Mouse (Mus musculus) erythroblast, embryonic 14.5 days (primary cell): ENCODE data around the gene Usp34. TPM values are rescaled to one million over a fixed set of nuclear protein-coding genes. Genes with fewer than 3 reads are reported as not detected.
"Not testable (repeated sequence)": the region's sequence is repeated elsewhere in the genome, so short reads cannot be mapped to it uniquely, and the experiment has no call there.

Experiments used
- H3K27me3 ChIP-seq: 2 replicates; pipeline ENCODE4 v1.6.1; 2012; ENCODE audit warnings: inconsistent platforms; ENCODE audit not compliant: control insufficient read depth
- H3K36me3 ChIP-seq: 2 replicates; pipeline ENCODE4 v1.6.1; 2012; ENCODE audit warnings: mild to moderate bottlenecking, inconsistent platforms; ENCODE audit not compliant: control insufficient read depth
- H3K4me1 ChIP-seq: 2 replicates; pipeline ENCODE4 v1.6.1; 2012; ENCODE audit warnings: inconsistent platforms; ENCODE audit not compliant: control insufficient read depth
- H3K4me3 ChIP-seq: replicated peaks from 2 replicates; pipeline ENCODE3; 2012; ENCODE audit warnings: moderate library complexity, mild to moderate bottlenecking, inconsistent platforms
- H3K9me3 ChIP-seq: 2 replicates; pipeline ENCODE4 v1.6.1; 2012; ENCODE audit warnings: low read length, inconsistent platforms, mixed read lengths; ENCODE audit not compliant: control insufficient read depth
- GATA1 ChIP-seq: IDR thresholded peaks from 2 replicates; pipeline ENCODE4 v1.6.1; 2012; ENCODE audit warnings: low read length, inconsistent platforms, mixed read lengths
- TAL1 ChIP-seq: IDR thresholded peaks from 3 replicates; pipeline ENCODE4 v1.6.1; 2012; ENCODE audit warnings: low read length, inconsistent platforms, mixed read lengths
- polyA plus RNA-seq: library from polyadenylated mRNA; stranded (reverse); fragments of >175 nt; gene quantifications from 2 replicates; pipeline ENCODE4 v1.2.3, GENCODE M21; 2012

Usp34 gene
- polyA plus RNA-seq, 1 experiment, result 0.13 TPM

DNA sequence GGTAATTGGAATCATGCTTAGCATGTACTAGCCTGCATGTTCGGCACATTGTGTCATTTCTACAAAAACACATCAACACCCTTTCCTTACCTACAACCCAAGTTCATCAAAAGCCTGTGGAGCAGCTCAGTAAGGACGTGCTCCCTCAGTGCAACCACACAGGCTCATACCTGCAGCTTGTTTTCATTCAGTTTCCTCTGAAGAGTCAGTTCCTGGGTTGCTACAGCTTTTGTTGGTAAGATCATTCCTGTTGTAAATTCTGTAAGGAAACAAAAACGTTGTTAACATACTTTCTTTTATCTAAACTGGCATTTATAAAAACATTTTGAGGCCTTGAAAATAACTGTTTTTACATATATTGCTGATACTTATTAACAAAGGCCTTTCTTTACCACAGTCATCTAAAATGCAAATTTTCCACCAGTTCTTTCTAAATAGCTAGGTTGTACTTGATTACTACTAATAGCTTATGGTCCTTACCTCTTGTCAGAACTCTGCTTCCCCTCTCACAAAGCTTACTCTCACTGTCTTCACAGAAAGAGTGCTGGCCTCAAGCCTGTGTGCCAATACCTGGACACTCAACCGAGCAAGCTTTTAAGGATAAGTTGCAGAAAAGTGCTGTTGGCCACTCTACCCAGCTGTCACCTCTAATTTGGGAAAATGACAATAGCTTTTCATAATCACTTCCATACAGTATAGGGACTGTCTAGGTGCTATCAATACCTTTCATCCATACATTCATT is 185.5 kb downstream of the Usp34 start:
- no peaks in the 10 kb centered on the region for H3K9me3 ChIP-seq
- H3K4me1 ChIP-seq, result peaks cover 27% of the 10 kb centered on the region
- H3K27me3 ChIP-seq, result no peaks in the 10 kb centered on the region
- no peak for TF ChIP-seq GATA1
- no peak for TF ChIP-seq TAL1
- H3K4me3 ChIP-seq, result no peak overlapping the region
- peaks cover 93% of the 10 kb centered on the region for H3K36me3 ChIP-seq

GRCm38 (mm10) chr11:23495231-23495630 is 188.5 kb downstream of the Usp34 start:
- Histone ChIP-seq H3K4me1 (peaks cover 43% of the 10 kb centered on the region), H3K27me3 (no peaks in the 10 kb centered on the region), H3K4me3 (no peak overlapping the region), H3K9me3 (no peaks in the 10 kb centered on the region), H3K36me3 (peaks cover 63% of the 10 kb centered on the region)
- TF ChIP-seq TAL1, result no peak
- TF ChIP-seq GATA1, result no peak

GRCm38 (mm10) chr11:23496661-23497060 is 190.0 kb downstream of the Usp34 start:
- no peaks in the 10 kb centered on the region for H3K9me3 ChIP-seq
- H3K4me3 ChIP-seq, result peak overlapping the region; percentile 89
- H3K36me3 ChIP-seq, result peaks cover 48% of the 10 kb centered on the region
- H3K4me1 ChIP-seq, result peaks cover 43% of the 10 kb centered on the region
- H3K27me3 ChIP-seq, result no peaks in the 10 kb centered on the region
- TF ChIP-seq TAL1, result no peak
- no peak for TF ChIP-seq GATA1

DNA sequence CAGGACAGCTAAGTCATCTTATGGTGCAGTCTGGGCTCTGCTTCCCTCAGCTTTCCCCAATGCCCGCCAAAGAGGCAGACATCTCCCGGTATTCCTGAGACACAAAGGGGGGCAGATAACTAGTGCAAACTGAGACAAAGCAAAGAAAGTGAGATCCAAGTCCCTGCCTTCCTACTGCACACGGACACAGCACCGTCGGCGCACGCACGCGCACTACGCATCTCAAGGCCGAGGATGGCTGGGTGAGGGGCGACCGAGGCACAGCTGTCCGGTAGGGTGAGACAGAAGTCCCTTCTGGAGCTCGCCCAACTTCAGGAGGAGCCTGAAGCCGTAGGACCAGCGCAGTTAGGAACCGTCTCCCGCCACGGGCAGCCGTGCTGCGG is 190.6 kb downstream of the Usp34 start:
- Histone ChIP-seq H3K4me3 (peak overlapping the region; percentile 89), H3K9me3 (no peaks in the 10 kb centered on the region), H3K4me1 (peaks cover 43% of the 10 kb centered on the region), H3K36me3 (peaks cover 42% of the 10 kb centered on the region), H3K27me3 (no peaks in the 10 kb centered on the region)
- TF ChIP-seq GATA1 (no peak), TAL1 (no peak)

- H3K9me3 ChIP-seq, result no peaks in the 10 kb centered on the region
- TF ChIP-seq GATA1 (no peak), TAL1 (no peak)
- peaks cover 43% of the 10 kb centered on the region for H3K4me1 ChIP-seq
- no peaks in the 10 kb centered on the region for H3K27me3 ChIP-seq
- peak within 1 kb of the TSS; percentile 89 for H3K4me3 ChIP-seq
- peaks cover 36% of the 10 kb centered on the region for H3K36me3 ChIP-seq
Measured at GRCm38 (mm10) chr11:23497718-23498509, 191.2 kb downstream of the Usp34 start, which contains the start of gene Ahsa2. TSS of gene Ahsa2 (minus strand) at chr11:23498030.

GRCm38 (mm10) chr11:23498609-23499008 is 191.9 kb downstream of the Usp34 start:
- Histone ChIP-seq H3K27me3 (no peaks in the 10 kb centered on the region), H3K9me3 (no peaks in the 10 kb centered on the region), H3K4me3 (peak overlapping the region; percentile 89), H3K36me3 (peaks cover 29% of the 10 kb centered on the region), H3K4me1 (peaks cover 43% of the 10 kb centered on the region)
- TF ChIP-seq GATA1 (no peak), TAL1 (no peak)

GRCm38 (mm10) chr11:23504801-23505200 is 198.1 kb downstream of the Usp34 start:
- not testable (repeated sequence) for H3K4me1 ChIP-seq, H3K9me3 ChIP-seq, H3K4me3 ChIP-seq

DNA sequence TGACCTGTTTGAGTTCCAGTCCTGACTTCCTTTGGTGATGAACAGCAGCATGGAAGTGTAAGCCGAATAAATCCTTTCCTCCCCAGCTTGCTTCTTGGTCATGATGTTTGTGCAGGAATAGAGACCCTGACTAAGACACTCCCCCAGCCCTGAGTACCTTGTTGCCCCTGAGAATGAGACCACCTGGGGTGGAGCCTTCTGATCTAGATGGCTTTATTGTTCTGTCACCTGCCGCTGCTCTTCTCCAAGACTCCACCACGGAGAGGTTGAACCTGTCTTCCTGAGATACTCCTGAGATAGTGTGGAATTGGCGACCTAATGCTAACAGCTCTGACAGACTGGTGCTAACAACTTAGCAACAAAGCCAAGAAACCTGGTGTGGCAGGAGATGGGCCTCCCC is 208.1 kb downstream of the Usp34 start:
- H3K36me3 ChIP-seq, H3K9me3 ChIP-seq, H3K4me3 ChIP-seq, H3K4me1 ChIP-seq, H3K27me3 ChIP-seq: not testable (repeated sequence)

More at GRCm38 (mm10) chr11:23504801-23505200, 198.1 kb downstream of the Usp34 start:
- H3K27me3 ChIP-seq, H3K36me3 ChIP-seq: not testable (repeated sequence)

DNA sequence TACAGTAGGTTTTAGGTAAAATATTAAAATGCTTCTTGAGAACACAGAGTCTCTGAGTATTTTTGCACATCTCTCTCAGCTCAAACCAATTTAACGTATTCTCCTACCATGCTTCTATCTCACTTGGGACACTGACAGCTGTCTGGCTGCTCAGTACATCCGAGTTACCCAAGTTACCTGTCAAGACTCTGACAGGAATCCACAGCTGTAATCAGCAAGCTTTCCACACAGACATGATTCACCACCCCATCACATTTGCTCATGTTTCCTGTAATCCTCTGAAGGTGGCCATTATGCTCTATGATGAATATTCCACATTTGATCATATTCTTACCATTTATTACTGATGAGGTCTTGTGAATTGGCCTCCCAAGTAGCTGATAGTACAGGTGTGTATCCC is 208.6 kb downstream of the Usp34 start:
- H3K4me3 ChIP-seq, result no peak overlapping the region
- TF ChIP-seq TAL1 (no peak), GATA1 (no peak)
- no peaks in the 10 kb centered on the region for H3K27me3 ChIP-seq
- no peaks in the 10 kb centered on the region for H3K9me3 ChIP-seq
- H3K4me1 ChIP-seq, result peaks cover 8% of the 10 kb centered on the region
- H3K36me3 ChIP-seq, result no peaks in the 10 kb centered on the region
